Mouse (Mus musculus): ENCODE measurements around the gene Elmo2. TPM values are rescaled to one million over a fixed set of nuclear protein-coding genes. Genes with fewer than 3 reads are reported as not detected.

The Elmo2 gene
- 100 to 1,000 TPM; 158 to 172 TPM for total RNA-seq (2021)
- long read RNA-seq, experiment 1, transcript Elmo2-203 (21 exons, 3,466 nt) = major isoform, 55 of 105 reads
- long read RNA-seq, experiment 1, partial matches to known transcripts = 35 of 105 reads
- long read RNA-seq, experiment 1, other reads (novel, unspliced or antisense) = 15 of 105 reads
- long read RNA-seq, experiment 2, transcript Elmo2-203 (21 exons, 3,466 nt) = major isoform, 77 of 141 reads
- long read RNA-seq, experiment 2, partial matches to known transcripts = 17 of 141 reads
- long read RNA-seq, experiment 2, other reads (novel, unspliced or antisense) = 46 of 141 reads

DNA sequence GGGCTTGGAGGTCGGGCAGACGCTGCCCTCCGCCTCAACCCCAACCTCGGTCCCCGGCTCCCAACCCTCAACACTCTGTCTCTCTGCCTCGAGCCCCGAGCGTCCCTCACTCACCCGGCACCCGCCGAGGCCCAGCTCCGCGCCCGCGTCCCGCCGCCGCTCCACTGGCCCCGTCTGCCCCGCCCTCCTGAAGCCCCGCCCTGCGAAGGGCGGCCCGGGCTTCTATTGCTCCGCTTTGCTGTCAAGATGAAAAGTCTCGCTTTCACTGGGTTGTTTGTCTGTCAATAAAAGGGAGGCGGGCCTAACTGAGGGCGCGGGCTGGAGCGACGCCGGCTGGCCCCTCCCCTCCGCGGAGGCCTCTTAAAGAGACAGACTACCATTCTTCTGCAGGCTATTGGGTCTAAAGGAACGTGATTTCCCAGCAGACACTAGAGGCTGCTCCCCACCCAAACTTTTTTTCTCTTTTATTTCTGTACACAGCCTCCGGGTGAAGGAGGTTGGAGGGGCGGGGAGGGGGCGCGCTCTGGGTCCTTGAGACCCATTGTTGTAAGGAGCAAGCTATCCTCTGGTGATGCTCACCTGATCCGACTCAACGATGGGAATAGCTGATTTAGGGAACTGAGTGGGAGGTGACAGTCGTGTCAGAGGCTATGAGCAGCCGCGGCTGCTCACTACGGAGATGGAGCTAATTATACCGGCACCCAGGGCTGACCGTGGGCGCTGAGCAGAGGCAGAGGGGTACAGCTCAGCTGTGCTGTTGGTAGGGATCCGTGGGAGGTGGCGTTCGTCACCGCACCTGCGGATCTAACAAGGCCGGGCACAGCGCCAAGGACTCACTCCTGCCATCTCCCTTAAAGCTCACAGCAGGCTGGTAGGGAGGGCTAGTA lies at the start of gene Elmo2:
Elmo2 (minus strand) TSS at position 176 of the 887 bp plus-strand sequence.
- DNase-seq (ENCODE audit: low spot score in 2 of 2) = peak; percentile 99

DNA sequence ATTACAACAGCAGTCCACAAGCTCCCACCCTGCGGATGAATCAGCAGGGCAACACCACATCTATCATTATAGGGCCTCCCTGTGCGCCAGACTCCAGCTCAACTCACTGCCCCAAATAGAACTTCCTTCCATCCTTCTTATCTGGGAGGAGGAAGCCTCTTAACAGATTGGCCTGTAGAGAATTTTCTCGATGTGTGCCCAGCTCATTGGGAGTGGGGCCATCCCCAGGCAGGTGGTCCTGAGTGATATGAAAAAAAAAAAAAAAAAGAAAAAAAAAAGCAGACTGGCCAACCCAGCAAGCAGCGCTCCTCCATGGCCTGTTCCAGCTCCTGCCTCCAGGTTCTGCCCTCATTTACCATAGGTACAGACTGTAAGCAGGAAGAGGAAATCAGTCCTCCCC lies 49.7 kb upstream of the Elmo2 start:
- no peak for DNase-seq (ENCODE audit: low spot score in 2 of 2)

DNA sequence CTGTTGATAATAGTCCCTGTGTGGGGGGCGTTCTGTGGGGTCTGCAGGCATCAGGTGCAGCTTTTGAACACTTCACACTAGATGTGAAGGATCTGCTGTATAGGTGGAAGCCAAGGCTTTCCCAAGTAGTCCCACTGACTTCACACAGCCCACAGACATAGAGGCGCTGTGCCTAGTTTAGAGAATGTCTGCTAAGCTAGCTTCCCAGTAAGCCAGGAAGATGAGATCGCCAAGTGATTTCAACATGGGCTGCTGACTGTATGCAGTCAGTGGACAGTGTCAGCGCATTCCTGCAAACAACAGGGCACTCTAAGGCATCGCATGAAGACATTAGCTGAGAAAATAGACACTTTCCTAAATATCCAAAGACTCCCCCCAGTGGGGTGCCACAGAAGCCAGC lies 49.2 kb upstream of the Elmo2 start:
- no peak for DNase-seq (ENCODE audit: low spot score in 2 of 2)

DNA sequence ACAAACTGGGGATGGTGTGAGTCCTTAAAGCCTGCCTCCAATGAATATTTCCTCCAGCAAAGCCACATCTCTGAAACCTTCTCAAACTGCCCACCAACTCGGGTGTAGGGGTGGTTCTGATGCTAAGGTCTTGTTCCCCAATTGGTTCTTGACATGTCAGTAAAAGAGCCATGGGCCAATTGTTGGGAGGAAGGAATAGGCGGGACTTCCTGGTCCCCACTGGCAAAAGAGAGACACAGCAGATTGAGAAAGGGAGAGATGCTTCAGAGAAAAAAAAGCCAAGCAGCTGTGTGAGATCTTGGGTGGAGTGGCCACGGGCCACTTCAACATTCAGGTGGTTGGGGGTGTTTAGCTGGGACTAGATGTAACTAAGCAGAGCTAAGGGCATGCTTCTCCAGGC lies 44.8 kb upstream of the Elmo2 start:
- DNase-seq (ENCODE audit: low spot score in 2 of 2) = no peak

DNA sequence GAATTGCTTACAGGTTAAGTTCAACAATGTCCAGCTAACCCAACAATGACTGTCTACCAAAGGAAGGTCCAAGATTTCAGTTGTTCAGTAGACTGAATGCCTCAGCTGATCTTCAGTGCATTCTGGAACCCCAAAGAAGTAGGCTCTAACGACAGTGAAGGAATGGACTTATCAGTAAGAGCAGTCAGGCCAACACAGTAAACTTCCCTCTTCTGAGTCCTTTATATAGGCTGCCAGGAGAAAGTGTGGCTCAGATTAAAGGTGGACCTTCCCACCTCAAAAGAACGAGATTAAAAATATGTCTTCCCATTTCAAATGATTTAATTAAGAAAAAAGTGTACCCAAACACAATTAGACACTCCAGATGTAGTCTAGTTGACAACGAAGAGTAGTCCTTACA lies 44.1 kb upstream of the Elmo2 start:
- DNase-seq (ENCODE audit: low spot score in 2 of 2) = no peak

DNA sequence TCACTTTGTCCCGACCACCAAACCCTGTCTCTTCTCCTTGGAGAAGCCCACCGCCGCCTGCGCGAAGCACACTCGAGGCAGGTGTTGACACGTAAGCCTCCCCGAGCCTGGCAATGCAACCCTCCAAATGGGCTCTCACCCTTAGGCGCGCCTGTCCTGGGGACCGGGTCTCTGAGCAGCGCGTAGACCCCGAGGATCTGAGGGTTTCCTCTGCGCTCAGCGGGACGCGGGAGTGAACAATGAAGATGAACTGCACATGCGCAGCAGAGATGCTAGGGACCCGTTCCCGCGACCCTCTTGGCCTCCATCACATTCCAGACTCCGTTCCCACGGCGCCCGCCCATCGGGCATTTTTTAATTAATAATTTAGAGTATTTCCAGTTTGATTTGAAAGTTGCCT lies 42.2 kb upstream of the Elmo2 start, which contains the start of gene Zfp663:
Zfp663 (minus strand) TSS at position 234 of the 400 bp plus-strand sequence.
- no peak for DNase-seq (ENCODE audit: low spot score in 2 of 2)

DNA sequence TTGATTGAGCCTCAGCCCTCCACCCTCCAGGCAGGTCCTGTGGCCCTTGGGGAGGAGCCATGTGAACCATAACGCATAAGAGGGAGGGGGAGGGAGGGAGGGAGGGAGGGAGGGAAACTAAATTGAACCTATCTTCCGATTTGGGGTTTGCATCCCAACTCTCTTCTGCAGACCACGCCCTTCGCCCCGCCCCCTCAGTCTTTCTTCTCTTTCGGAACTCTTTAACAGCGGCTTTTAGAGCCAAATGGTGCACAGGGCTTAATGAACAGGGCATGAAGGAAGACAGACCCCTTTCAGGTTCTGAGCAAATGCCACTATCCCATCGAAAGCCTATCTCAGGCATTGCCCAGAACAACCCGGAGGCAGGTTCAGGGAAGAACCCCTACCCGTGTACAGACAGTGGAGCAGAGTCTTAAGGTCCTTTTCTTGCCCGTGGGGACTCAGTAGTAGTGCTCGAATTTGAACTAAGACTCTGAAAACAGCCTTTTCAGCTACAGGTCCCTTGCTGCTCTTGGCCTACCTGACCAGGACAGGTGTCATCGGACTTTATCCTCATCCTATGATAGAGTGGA lies 41.7 kb upstream of the Elmo2 start:
- DNase-seq (ENCODE audit: low spot score in 2 of 2) = no peak

DNA sequence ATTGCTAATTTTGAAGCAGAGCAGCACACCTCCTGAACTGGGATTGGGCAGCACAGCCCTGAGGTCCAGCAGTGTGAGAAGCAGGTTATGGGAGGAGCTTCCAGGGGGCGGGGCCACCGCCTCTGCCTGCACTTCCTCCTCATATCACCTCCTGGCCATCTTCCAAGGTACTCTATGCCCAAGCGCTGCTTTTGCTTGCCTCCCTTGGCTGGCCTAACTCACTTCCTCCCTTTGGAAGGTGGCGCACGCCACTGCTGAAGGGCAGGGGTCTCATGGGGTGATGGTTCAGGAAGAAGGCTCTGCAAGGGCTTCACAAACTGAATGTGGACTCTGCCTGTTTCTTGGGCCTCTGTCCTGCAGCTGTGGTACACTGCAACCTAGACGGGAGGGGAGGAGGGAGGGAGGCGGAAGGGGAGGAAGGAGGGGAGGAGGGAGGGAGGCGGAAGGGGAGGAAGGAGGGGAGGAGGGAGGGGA lies 40.8 kb upstream of the Elmo2 start:
- no peak for DNase-seq (ENCODE audit: low spot score in 2 of 2)

DNA sequence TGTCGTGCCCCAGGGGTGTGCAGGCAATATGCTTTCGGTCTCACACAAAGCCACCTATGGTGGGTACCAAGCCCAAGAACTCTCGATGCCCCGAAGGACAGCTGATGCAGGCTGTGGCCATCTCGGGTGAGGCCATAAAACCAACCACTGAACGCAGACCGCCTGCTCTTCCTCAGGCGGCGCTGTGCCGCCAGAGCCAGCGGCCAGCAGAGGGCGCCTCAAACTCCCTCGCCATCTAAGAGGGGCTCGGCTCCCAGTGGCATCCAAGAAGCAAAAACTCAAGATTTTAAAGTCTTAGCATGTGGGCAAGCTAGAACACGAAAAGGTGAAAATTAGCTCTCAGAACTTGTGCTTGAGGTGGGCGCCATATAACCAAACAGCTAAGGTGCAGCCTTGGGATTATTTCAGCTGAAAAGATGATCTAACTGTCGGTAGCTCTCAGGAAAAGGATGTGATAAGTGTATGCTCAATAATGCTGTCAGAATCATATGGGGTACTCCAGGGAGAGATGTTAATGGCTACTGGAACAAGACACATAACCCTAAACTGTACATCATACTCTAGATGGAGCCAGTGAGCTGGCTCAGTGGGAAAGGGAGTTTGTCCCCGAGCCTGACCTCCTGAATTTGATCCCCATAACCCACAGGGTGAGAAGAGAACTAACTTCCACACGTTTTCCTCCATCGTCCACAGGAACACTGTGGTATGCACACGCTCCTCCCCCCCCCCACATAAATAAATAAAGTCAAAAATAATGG lies 38.2 kb upstream of the Elmo2 start:
- DNase-seq (ENCODE audit: low spot score in 2 of 2) = peak; percentile 43 to 61

DNA sequence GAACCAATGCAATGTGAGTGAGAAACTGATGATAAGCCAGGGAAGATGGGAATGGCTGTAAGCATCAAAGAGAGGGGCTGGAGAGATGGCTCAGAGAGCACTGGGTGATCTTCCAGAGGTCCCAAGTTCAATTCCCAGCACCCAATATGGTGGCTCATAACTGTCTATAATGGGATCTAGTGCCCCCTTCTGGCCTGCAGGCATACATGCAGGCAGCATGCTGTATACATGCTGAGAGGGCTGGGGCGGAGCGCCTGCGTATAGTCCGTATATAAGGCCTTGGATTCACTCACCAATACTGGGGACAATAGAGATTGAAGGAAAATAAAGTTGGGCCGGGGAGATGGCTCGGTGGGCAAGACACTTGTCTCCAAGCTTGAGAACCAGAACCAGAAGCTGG lies 37.0 kb upstream of the Elmo2 start:
- DNase-seq (ENCODE audit: low spot score in 2 of 2) = no peak

DNA sequence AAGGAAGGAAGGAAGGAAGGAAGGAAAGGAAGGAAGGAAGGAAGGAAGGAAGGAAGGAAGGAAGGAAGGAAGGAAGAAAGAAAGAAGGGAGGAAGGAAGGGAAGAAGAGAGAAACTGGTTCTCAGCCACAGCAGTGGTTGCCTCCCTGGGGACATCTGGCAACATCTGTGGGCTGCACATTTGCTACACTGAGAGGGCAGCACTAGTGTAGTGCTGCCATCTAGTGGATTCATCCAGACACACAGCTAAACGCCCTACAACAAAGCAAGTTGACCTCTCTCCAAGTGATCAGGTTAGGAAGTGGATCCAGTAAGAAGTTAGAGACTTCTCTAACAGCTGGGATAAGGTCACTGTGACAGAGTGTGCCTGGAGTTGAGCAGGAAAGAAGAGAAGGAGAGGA lies 34.6 kb upstream of the Elmo2 start:
- peak in 1 of 2 experiments; percentile 54 for DNase-seq (ENCODE audit: low spot score in 2 of 2)

DNA sequence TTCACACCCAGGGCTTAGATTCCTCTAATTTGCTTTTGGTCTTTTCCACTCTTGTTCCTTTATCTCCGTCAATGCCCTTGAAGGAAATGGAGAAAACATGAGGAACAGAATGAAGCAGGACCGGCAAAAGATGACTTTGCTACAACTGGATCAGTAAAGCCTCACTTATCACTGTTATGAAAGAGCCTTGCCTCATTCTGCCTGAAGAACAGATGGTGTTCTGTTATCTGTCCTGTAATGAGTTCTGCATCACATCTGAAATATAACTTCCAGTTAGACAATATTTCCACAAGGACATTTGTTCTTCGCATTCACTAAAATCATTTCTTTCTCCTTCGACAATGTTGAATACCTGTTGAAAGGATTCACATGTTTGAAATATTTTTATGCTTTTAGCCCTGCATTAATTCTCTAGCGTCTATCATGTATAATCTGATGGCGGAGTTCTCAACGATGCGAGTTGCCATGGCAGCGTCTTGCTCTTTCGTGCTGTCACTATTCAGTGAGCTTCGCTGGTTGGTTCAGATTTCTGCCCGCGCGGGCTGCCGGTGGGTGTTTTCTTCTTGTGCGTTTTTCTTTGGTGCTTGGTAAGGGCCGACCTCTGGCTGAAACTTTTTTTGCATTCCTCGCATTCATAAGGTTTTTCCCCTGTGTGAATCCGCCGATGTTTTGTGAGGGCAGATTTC lies 25.7 kb upstream of the Elmo2 start:
- peak; percentile 32 to 65 for DNase-seq (ENCODE audit: low spot score in 2 of 2)

DNA sequence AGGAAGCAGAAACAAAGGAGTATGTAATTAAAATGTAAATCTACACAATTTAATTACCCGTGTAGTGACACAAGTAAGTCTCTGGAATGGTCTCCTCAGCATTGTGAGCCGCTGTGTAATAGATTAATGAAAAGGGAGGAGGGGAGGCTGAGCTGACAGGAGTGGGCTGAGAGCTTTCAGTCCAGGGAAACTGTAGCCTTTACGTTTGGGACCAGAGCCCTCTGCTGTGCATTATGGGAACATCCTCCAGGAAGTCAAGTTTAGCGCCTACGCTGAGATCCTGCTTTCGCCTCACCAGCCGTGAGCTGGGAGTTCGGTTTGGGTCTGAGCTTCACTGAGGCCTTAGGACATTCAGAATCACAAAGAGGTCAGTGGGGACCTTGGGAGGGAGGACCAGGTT lies 23.2 kb upstream of the Elmo2 start:
- no peak for DNase-seq (ENCODE audit: low spot score in 2 of 2)

DNA sequence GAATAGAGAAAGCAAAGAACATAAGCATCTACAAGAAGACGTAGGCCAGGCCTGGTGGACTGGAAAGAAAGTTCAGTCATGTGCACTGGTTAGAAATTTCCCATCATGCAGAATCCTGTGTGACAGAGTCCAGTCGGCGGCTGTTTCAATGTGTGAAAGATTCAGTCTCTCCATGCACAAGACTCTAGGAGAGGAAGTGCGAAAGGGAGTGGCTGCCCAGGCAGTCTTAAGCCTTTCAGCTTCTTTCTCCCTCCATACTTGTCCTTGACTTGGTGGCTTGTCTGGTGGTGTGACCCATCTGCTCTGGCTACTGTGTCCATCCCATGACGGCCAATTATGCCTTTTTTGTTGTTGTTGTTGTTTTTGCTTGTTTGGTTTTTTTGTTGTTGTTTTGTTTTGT lies 19.9 kb upstream of the Elmo2 start:
- no peak for DNase-seq (ENCODE audit: low spot score in 2 of 2)

DNA sequence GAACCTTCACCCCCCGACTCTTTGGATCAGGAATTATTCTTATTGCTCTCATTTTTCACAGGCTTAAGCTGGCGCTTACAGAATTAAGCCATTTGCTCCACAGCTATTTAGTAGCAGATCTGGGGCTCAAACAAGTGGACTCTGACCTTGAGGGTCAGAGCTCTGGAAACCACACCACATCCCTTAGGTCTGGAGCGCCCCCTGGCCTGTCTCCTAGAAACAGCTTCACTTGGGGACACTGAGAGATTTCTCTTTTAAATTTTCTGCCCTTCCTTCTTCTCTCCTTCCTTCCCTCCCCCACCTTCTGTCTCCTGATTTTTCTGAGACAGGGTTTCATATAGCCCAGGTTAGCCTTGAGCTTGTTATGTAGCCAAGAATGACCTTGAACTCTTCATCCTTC lies 10.9 kb upstream of the Elmo2 start:
- DNase-seq (ENCODE audit: low spot score in 2 of 2) = no peak

DNA sequence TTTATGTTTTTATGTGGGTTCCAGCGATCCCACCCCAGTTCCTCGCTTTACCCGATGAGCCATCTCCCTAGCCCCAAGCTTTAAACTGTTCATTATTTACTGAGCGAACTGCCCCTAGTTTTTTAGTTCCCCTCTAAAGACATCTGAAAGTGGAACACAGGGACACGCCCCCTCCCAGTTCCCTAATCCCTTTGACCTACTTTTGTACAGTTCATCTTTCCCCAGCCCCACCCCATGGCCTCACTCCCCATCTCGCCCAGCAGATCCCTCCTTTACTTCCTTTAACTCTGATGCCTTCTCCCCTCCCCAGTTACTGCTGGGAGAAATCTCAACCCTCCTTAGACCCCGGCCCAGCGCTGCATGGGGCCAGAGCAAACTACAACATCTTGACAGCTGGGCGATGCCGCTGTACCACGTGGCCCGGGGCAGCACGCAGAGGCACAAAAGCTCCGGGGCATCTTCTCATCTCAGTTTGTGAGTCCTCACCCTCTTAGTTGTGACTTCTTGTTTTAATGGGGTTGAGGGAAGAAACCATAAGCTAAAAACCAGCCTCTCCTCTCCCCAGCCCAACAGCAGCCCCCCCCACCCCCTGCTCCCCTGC lies 6.4 kb upstream of the Elmo2 start:
- DNase-seq (ENCODE audit: low spot score in 2 of 2) = no peak

DNA sequence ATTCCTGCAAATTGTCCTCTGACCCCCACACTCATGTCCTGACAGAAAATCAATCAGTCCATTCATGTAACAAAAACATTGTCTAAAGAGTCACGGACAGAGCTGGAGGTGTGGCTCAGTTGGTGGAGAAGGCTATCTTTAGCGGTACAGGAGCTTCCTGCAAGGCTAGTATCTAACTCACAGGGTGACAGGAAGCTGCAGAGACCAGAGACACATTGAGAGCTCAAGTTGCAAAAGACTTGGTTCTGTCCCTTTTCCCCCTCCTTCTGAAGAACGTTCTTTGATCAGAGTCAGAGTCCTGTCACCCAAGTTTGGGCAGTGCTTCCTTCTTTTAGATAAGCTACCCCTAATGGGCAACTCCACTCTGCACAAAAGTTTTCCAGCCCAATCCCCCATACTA lies 3.4 kb upstream of the Elmo2 start:
- DNase-seq (ENCODE audit: low spot score in 2 of 2) = no peak

DNA sequence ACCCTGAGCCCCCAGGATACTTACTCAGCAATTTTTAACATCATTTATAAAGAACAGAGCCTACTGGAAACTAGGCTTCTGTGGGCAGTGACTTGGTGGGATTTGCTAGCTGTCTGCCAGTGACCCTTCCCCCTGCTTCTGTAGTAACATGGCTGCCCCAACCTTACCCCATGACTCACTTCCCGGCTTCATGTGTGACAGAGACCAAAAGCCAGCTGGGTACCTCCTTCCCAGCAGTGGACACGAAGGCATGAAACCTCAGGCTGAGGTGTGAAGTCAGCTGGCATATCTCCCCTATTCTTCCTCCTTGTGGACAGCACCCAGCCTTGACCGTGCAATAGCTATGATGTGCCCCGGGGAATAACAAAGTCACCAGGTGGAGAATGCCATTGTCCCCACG lies 2.5 kb upstream of the Elmo2 start:
- DNase-seq (ENCODE audit: low spot score in 2 of 2) = no peak

DNA sequence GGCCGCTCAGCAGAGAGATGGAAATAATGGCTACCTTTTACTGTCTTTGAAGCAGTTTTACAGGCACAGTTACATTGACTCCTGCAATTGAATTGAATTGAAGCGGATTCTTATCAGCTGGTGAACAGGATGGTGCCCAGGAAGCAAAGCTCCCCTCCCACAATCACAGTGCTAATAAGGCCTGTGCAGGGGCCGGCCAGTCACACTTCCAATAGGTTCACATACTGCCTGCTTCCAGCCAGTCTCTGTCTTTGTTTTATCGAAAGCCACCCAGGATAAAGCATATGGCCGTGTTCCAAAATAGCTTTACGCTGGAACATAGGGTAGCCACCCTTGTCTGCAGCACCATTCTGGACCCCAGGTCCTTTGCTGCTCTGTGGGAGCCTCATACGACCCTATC lies 1.1 kb upstream of the Elmo2 start:
- no peak for DNase-seq (ENCODE audit: low spot score in 2 of 2)
